10 mouse cellular contexts compared by ENCODE assay signal in genomic region chr2:10371459-10371817, GRCm38 (mm10). TPM values are rescaled to one million over a fixed set of nuclear protein-coding genes. Genes with fewer than 3 reads are reported as not detected.
A peak's percentile ranks its signal among the peaks of the same experiment; 100 is the strongest.
DNase-seq lines count a peak whose midpoint lies in the region; ATAC-seq and TF ChIP-seq lines count a peak whose summit lies in the region.
"Had no signal": no experiment of that assay in that cellular context is flagged by ENCODE, and none has a peak within 500 bp of the region (broad histone marks: within the 10 kb centered on the region; RNA-seq: fewer than 3 reads in every experiment).

No protein-coding gene starts in this region.

- H3K9ac ChIP-seq in hindbrain, embryonic 12.5 days = no peak overlapping the region

- H3K4me2 ChIP-seq in hindbrain, embryonic 12.5 days (replicated peaks) = no peak overlapping the region

- H3K9me3 ChIP-seq in hindbrain, embryonic 10.5 days = no peaks in the 10 kb centered on the region
- H3K9me3 ChIP-seq in hindbrain, embryonic 12.5 days (replicated peaks) = no peaks in the 10 kb centered on the region
- H3K9me3 ChIP-seq in E14TG2a.4 (ENCODE audit: low read length) = no peaks in the 10 kb centered on the region
- H3K9me3 ChIP-seq in embryonic facial prominence, embryonic 10.5 days = no peaks in the 10 kb centered on the region
- H3K9me3 ChIP-seq in limb, embryonic 10.5 days (replicated peaks) = no peaks in the 10 kb centered on the region

- WGBS in hindbrain, embryonic 10.5 days = 2% methylated on average over 16 of the region's 16 CpGs
- WGBS in hindbrain, embryonic 12.5 days = under 1% methylated on average over 16 of the region's 16 CpGs
- WGBS in embryonic facial prominence, embryonic 10.5 days = 2% methylated on average over 16 of the region's 16 CpGs
- WGBS in limb, embryonic 10.5 days = 1% methylated on average over 16 of the region's 16 CpGs

- no peaks in the 10 kb centered on the region for H3K36me3 ChIP-seq in hindbrain, embryonic 10.5 days
- H3K36me3 ChIP-seq in hindbrain, embryonic 12.5 days = no peaks in the 10 kb centered on the region
- no peaks in the 10 kb centered on the region for H3K36me3 ChIP-seq in E14TG2a.4 (ENCODE audit: insufficient read depth, low read length)
- no peaks in the 10 kb centered on the region for H3K36me3 ChIP-seq in embryonic facial prominence, embryonic 10.5 days (replicated peaks)
- no peaks in the 10 kb centered on the region for H3K36me3 ChIP-seq in limb, embryonic 10.5 days

- H3K27me3 ChIP-seq in hindbrain, embryonic 10.5 days (ENCODE audit: insufficient read depth, poor library complexity, severe bottlenecking) = peaks cover 88% of the 10 kb centered on the region
- H3K27me3 ChIP-seq in hindbrain, embryonic 12.5 days = peaks cover 81% of the 10 kb centered on the region
- H3K27me3 ChIP-seq in E14TG2a.4 (ENCODE audit: insufficient read depth, low read length) = peaks cover 80% of the 10 kb centered on the region
- peaks cover 89% of the 10 kb centered on the region for H3K27me3 ChIP-seq in embryonic facial prominence, embryonic 10.5 days (replicated peaks; ENCODE audit: low read depth, poor library complexity, severe bottlenecking)
- peaks cover 95% of the 10 kb centered on the region for H3K27me3 ChIP-seq in limb, embryonic 10.5 days (ENCODE audit: low read depth, poor library complexity, severe bottlenecking)

- H3K27ac ChIP-seq in hindbrain, embryonic 10.5 days = no peak overlapping the region
- no peak overlapping the region for H3K27ac ChIP-seq in hindbrain, embryonic 12.5 days
- no peak overlapping the region for H3K27ac ChIP-seq in embryonic facial prominence, embryonic 10.5 days (replicated peaks)
- no peak overlapping the region for H3K27ac ChIP-seq in limb, embryonic 10.5 days

- DNase-seq in hindbrain, embryonic 10.5 days (ENCODE audit: low spot score) = peak; percentile 45
- peak; percentile 39 for DNase-seq in embryonic facial prominence, embryonic 10.5 days (ENCODE audit: low spot score)
- peak; percentile 52 for DNase-seq in limb, embryonic 10.5 days (ENCODE audit: low spot score)
- no peak for DNase-seq in adrenal gland, adult 2 months
- DNase-seq in gastrocnemius, postnatal 36 days = no peak
- DNase-seq in urinary bladder, adult 2 months (ENCODE audit: low spot score) = no peak
- DNase-seq: cerebellum, adult 11-12 months had no signal

- intact Hi-C loops in gastrocnemius, postnatal 36 days (cut with DNase I) = loop anchor here (10.0 kb wide), 1 partner anchor 453 kb away; no protein-coding TSS in a partner anchor

- TF ChIP-seq CTCF in E14TG2a.4 (conservative IDR thresholded peaks at IDR 0.05; ENCODE audit: low read length) = no peak

- no peak for ATAC-seq in hindbrain, embryonic 12.5 days (ENCODE audit: low FRiP score)

- peaks cover 30% of the 10 kb centered on the region for H3K4me1 ChIP-seq in hindbrain, embryonic 10.5 days (replicated peaks)
- H3K4me1 ChIP-seq in hindbrain, embryonic 12.5 days = peaks cover 13% of the 10 kb centered on the region
- peaks cover 59% of the 10 kb centered on the region for H3K4me1 ChIP-seq in E14TG2a.4 (replicated peaks; ENCODE audit: low read depth, low read length)
- H3K4me1 ChIP-seq in embryonic facial prominence, embryonic 10.5 days = peaks cover 28% of the 10 kb centered on the region
- H3K4me1 ChIP-seq in limb, embryonic 10.5 days = peaks cover 32% of the 10 kb centered on the region

- H3K4me3 ChIP-seq in hindbrain, embryonic 10.5 days = peak overlapping the region; percentile 69; the same call in 1 of the 2 replicates
- H3K4me3 ChIP-seq in hindbrain, embryonic 12.5 days = no peak overlapping the region; the same call in 1 of the 2 replicates
- H3K4me3 ChIP-seq in E14TG2a.4 (replicated peaks; ENCODE audit: low read length) = peak overlapping the region; percentile 85
- peak overlapping the region; percentile 68; the same call in 1 of the 2 replicates for H3K4me3 ChIP-seq in embryonic facial prominence, embryonic 10.5 days
- H3K4me3 ChIP-seq in limb, embryonic 10.5 days = no peak overlapping the region
- H3K4me3 ChIP-seq: myocyte had no signal

RNA-seq across cellular contexts. Expression of gene Sfmbt2, which starts 1.1 kb away (rescaled TPM):
- polyA plus RNA-seq in hindbrain, embryonic 10.5 days (2016; fragmentation: Nextera tagmentation; extraction: Ambion mirVana) = 1.6 and 2.6 TPM in 2 replicates
- polyA plus RNA-seq in hindbrain, embryonic 12.5 days (2016; fragmentation: Nextera tagmentation; extraction: Ambion mirVana) = 2.6 and 3.0 TPM in 2 replicates
- polyA plus RNA-seq in embryonic facial prominence, embryonic 10.5 days (2016; fragmentation: Nextera tagmentation; extraction: Ambion mirVana) = 1.3 and 1.5 TPM in 2 replicates
- 0.95 and 1.1 TPM in 2 replicates for polyA plus RNA-seq in limb, embryonic 10.5 days (2016; fragmentation: Nextera tagmentation; extraction: Ambion mirVana)
- total RNA-seq in adrenal gland, adult 2 months (2021) = under 1 TPM; 0.43 to 0.83 TPM
- polyA plus RNA-seq in adrenal gland, adult 2 months (2012; rRNA removed) = 0.09 and 0.10 TPM in 2 replicates
- total RNA-seq in gastrocnemius, postnatal 36 days (2021) = under 1 TPM; 0.15 TPM
- polyA plus RNA-seq in urinary bladder, adult 2 months (2012; rRNA removed) = 0.52 and 0.72 TPM in 2 replicates

Comparison
In these comparisons a context has a peak if more than half of its experiments do, and no peak if none do; other contexts are left out.
1. H3K4me3 ChIP-seq: peak in hindbrain, embryonic 10.5 days (single experiment), E14TG2a.4 (single experiment) and embryonic facial prominence, embryonic 10.5 days (single experiment); none in hindbrain, embryonic 12.5 days (single experiment) and limb, embryonic 10.5 days (single experiment).
2. DNase-seq: peak in hindbrain, embryonic 10.5 days (single experiment), embryonic facial prominence, embryonic 10.5 days (single experiment) and limb, embryonic 10.5 days (single experiment); none in adrenal gland, adult 2 months (single experiment), gastrocnemius, postnatal 36 days (0 of 2) and urinary bladder, adult 2 months (single experiment).